Mouse (Mus musculus) liver, adult 2 months (tissue): ENCODE measurements at regions not wholly inside any gene's neighbourhood (a gene's known extent, or its start where the extent isn't known, plus 50 kb on each side); places are given as distances from the start of the nearest gene placed in this dataset.

ENCODE experiments used
- CTCF ChIP-seq: fragments of 200-500 bp; IDR thresholded peaks from 2 replicates; pipeline ENCODE4 v1.5.1; 2011; ENCODE audit warnings: low read depth, low read length, control low read depth
- POLR2A ChIP-seq: fragments of 200-500 bp; IDR thresholded peaks from 2 replicates; pipeline ENCODE4 v1.6.1; 2011; ENCODE audit warnings: low read length, control low read depth; ENCODE audit not compliant: insufficient read depth; ENCODE audit errors: extremely low read depth

DNA sequence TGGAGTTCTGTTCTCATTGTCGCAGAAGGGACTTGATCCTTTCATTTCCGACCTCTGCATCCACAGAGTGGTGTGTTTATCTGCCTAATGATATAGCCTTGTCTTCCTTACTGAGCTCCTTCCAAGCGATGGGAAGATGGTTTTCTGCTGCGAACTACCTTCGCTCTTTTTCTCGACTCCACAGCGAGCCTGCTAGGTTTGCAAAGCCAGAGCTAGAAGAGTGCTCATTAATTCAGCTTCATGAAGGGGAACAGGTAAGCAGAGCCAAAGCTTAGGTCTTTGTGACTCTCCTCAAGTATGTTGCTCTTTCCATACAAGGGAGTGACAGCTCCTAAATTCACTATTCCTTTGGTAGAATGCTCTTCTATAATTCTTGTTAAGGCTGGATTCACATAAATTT, 176.9 kb upstream of the Ogfrl1 start:
- TF ChIP-seq CTCF, result no peak
- no peak for TF ChIP-seq POLR2A
